Mouse (Mus musculus): ENCODE measurements around the gene Yaf2. TPM values are rescaled to one million over a fixed set of nuclear protein-coding genes. Genes with fewer than 3 reads are reported as not detected.
"Not testable (repeated sequence)": the region's sequence is repeated elsewhere in the genome, so short reads cannot be mapped to it uniquely, and the experiment has no call there.

Yaf2 gene
- polyA plus RNA-seq, 1 experiment from 2014 or later, result 77.1 TPM

DNA sequence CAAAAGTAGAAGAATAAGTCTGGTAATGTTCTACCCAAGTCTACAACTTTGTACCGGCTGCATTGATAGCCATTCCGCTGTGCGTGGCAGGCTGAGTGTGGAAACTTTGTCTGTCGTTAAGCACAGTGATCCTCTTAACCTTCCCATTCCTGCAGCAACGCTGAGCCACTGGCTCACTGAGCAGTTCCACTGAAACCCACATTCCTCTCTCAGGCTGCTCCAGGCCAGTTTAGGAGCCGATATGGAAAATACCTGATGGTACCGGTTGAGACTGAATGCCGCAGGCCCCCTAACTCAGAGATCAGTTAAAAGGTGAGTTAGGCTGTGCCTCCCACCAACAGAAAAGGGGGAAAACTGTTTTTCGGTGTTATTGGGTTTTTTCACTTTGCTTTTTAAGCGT, 81.4 kb downstream of the Yaf2 start:
- ATAC-seq (no peak), DNase-seq (ENCODE audit: low spot score) (no peak)
- WGBS, result 88% methylated on average over 10 of the region's 10 CpGs
- peaks cover 40% of the 10 kb centered on the region for H3K36me3 ChIP-seq (ENCODE audit: control insufficient read depth, insufficient read depth, low read length)
- no peaks in the 10 kb centered on the region for H3K4me1 ChIP-seq (ENCODE audit: control insufficient read depth, insufficient read depth, low read length)
- H3K4me2 ChIP-seq (ENCODE audit: low read length), result no peak overlapping the region
- H3K27me3 ChIP-seq (replicated peaks; ENCODE audit: control insufficient read depth, insufficient read depth, low read length), result no peaks in the 10 kb centered on the region
- H3K9me3 ChIP-seq (replicated peaks; ENCODE audit: control insufficient read depth, low read length), result no peaks in the 10 kb centered on the region
- no peak overlapping the region for H3K4me3 ChIP-seq (ENCODE audit: low read depth, low read length)
- no peak overlapping the region for H3K9ac ChIP-seq (ENCODE audit: low read length)
- H3K27ac ChIP-seq (ENCODE audit: low read depth, low read length), result no peak overlapping the region

- Histone ChIP-seq H3K4me3 (ENCODE audit: low read depth, low read length) (no peak overlapping the region), H3K27me3 (replicated peaks; ENCODE audit: control insufficient read depth, insufficient read depth, low read length) (no peaks in the 10 kb centered on the region), H3K27ac (ENCODE audit: low read depth, low read length) (no peak overlapping the region), H3K9ac (ENCODE audit: low read length) (no peak overlapping the region), H3K9me3 (replicated peaks; ENCODE audit: control insufficient read depth, low read length) (no peaks in the 10 kb centered on the region), H3K4me2 (ENCODE audit: low read length) (no peak overlapping the region), H3K4me1 (ENCODE audit: control insufficient read depth, insufficient read depth, low read length) (no peaks in the 10 kb centered on the region), H3K36me3 (ENCODE audit: control insufficient read depth, insufficient read depth, low read length) (peaks cover 40% of the 10 kb centered on the region)
- ATAC-seq (no peak), DNase-seq (ENCODE audit: low spot score) (no peak)
- WGBS, result 75% methylated on average over 8 of the region's 8 CpGs
Observed at GRCm38 (mm10) chr15:93253172-93253571, 83.6 kb downstream of the Yaf2 start.

- H3K27me3 ChIP-seq (replicated peaks; ENCODE audit: control insufficient read depth, insufficient read depth, low read length), result no peaks in the 10 kb centered on the region
- DNase-seq (ENCODE audit: low spot score) (no peak), ATAC-seq (no peak)
- 93% methylated on average over 6 of the region's 6 CpGs for WGBS
- H3K4me3 ChIP-seq (ENCODE audit: low read depth, low read length), result no peak overlapping the region
- H3K27ac ChIP-seq (ENCODE audit: low read depth, low read length), result no peak overlapping the region
- H3K9me3 ChIP-seq (replicated peaks; ENCODE audit: control insufficient read depth, low read length), result no peaks in the 10 kb centered on the region
- peaks cover 40% of the 10 kb centered on the region for H3K36me3 ChIP-seq (ENCODE audit: control insufficient read depth, insufficient read depth, low read length)
- no peak overlapping the region for H3K4me2 ChIP-seq (ENCODE audit: low read length)
- H3K4me1 ChIP-seq (ENCODE audit: control insufficient read depth, insufficient read depth, low read length), result no peaks in the 10 kb centered on the region
- H3K9ac ChIP-seq (ENCODE audit: low read length), result no peak overlapping the region
Observed at GRCm38 (mm10) chr15:93252396-93252795, 84.3 kb downstream of the Yaf2 start.

DNA sequence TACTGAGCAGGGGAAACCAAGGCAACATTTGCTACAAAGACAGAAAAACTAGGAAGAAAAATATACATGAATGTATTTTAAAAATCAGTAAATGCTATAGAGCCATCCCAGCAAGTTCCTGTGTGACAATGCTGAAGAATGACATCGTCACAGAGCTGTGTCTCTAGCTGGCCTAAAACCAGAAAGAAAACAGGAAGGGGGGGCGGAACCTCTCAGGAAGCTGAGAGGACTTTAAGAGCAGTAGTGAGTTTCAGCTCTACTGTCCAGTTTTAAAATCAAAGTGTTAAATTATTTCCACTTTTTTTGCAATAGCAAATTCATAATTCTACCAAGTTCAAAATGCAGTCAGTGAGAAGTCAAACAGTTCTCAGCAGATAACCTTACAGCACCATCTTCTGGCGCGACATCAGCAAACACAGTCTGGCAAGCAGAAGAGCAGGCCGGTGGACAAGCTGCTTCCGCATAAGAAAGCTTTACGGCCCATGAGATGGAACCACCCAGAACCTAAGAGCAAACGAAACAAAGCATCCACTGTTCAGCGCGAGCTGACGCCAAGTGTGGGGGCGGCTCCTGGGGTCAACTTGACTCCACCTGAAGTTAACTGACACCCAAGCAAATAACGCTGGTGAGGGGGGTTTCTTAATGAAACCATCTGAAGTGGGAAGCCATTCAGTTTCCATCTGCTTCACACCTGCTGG, 85.0 kb downstream of the Yaf2 start:
- Histone ChIP-seq H3K9ac (ENCODE audit: low read length) (no peak overlapping the region), H3K4me3 (ENCODE audit: low read depth, low read length) (no peak overlapping the region), H3K9me3 (replicated peaks; ENCODE audit: control insufficient read depth, low read length) (no peaks in the 10 kb centered on the region), H3K4me1 (ENCODE audit: control insufficient read depth, insufficient read depth, low read length) (no peaks in the 10 kb centered on the region), H3K36me3 (ENCODE audit: control insufficient read depth, insufficient read depth, low read length) (peaks cover 43% of the 10 kb centered on the region), H3K27ac (ENCODE audit: low read depth, low read length) (no peak overlapping the region), H3K27me3 (replicated peaks; ENCODE audit: control insufficient read depth, insufficient read depth, low read length) (no peaks in the 10 kb centered on the region), H3K4me2 (ENCODE audit: low read length) (no peak overlapping the region)
- 84% methylated on average over 13 of the region's 13 CpGs for WGBS
- DNase-seq (ENCODE audit: low spot score) (peak; percentile 10), ATAC-seq (no peak)

DNA sequence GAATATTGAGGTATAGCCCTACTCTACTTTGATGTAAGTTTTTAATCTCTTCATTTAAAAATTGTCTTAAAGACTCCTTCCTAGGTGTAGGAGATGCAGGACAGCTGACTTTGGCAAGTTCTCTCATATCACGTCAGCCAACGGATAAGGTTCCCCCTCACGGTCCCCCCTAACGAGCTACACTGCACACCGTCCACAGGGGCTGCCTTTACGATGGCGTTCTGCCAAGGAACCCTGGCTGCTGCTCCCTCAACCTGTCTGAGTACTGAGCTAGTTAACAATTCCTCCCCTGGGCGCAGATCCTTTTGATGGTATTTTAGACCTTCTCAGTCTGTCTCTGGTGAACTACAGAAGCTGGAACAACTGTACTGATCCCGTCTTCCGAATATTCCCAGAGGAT, 93.5 kb downstream of the Yaf2 start:
- Histone ChIP-seq H3K9ac (ENCODE audit: low read length) (no peak overlapping the region), H3K4me2 (ENCODE audit: low read length) (no peak overlapping the region), H3K4me3 (ENCODE audit: low read depth, low read length) (no peak overlapping the region), H3K27ac (ENCODE audit: low read depth, low read length) (no peak overlapping the region), H3K9me3 (replicated peaks; ENCODE audit: control insufficient read depth, low read length) (no peaks in the 10 kb centered on the region), H3K36me3 (ENCODE audit: control insufficient read depth, insufficient read depth, low read length) (peaks cover 24% of the 10 kb centered on the region), H3K4me1 (ENCODE audit: control insufficient read depth, insufficient read depth, low read length) (no peaks in the 10 kb centered on the region), H3K27me3 (replicated peaks; ENCODE audit: control insufficient read depth, insufficient read depth, low read length) (no peaks in the 10 kb centered on the region)
- ATAC-seq, result no peak
- 48% methylated on average over 10 of the region's 10 CpGs for WGBS
- DNase-seq (ENCODE audit: low spot score), result no peak

DNA sequence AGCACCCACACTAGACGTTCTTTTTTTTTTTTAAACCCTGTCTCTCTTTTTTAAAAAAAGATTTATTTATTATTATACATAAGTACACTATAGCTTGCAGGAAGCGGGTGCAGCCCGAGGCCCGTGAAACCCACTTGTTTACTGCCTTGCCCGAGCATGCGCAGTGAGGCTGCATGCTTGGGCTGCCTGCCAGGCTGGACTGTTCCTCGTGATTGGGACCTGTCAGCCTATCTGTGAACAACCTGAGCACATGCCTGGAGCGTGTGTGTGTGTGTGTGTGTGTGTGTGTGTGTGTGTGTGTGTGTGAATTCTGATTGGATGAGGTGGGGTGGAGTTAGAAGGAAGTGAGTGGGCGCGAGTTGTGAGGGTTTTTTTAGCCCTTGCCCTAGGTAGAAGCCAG, 100.3 kb downstream of the Yaf2 start:
- not testable (repeated sequence) for H3K27me3 ChIP-seq (replicated peaks; ENCODE audit: control insufficient read depth, insufficient read depth, low read length); H3K27ac ChIP-seq (ENCODE audit: low read depth, low read length); H3K4me3 ChIP-seq (ENCODE audit: low read depth, low read length); H3K4me1 ChIP-seq (ENCODE audit: control insufficient read depth, insufficient read depth, low read length); H3K9me3 ChIP-seq (replicated peaks; ENCODE audit: control insufficient read depth, low read length); H3K4me2 ChIP-seq (ENCODE audit: low read length); H3K36me3 ChIP-seq (ENCODE audit: control insufficient read depth, insufficient read depth, low read length); DNase-seq (ENCODE audit: low spot score); H3K9ac ChIP-seq (ENCODE audit: low read length); ATAC-seq
- 95% methylated on average over 10 of the region's 10 CpGs for WGBS

Other genes starting within 250 kb of the Yaf2 start
- gene Gxylt1, start 61.8 kb downstream of the Yaf2 start, polyA plus RNA-seq (2014; fragmentation: Nextera tagmentation; extraction: Ambion mirVana), result 7.8 and 9.7 TPM in 2 replicates
- gene Zcrb1, start 61.4 kb upstream of the Yaf2 start, polyA plus RNA-seq (2014; fragmentation: Nextera tagmentation; extraction: Ambion mirVana), result 141 and 144 TPM in 2 replicates
- gene Pphln1, start 61.4 kb upstream of the Yaf2 start, polyA plus RNA-seq (2014; fragmentation: Nextera tagmentation; extraction: Ambion mirVana), result 29.3 and 31.2 TPM in 2 replicates

Data from forebrain, embryonic 14.5 days (tissue).